ENCODE assay signal across 14 mouse cellular contexts in genomic region chr10:4482355-4482754, GRCm38 (mm10). TPM values are rescaled to one million over a fixed set of nuclear protein-coding genes. Genes with fewer than 3 reads are reported as not detected.
DNase-seq lines count a peak whose midpoint lies in the region; ATAC-seq lines count a peak whose summit lies in the region.
"Had no signal": no experiment of that assay in that cellular context is flagged by ENCODE, and none has a peak within 500 bp of the region (broad histone marks: within the 10 kb centered on the region; RNA-seq: fewer than 3 reads in every experiment).

Gene Ccdc170 (plus strand): TSS chr10:4482502.

- H3K9me3 ChIP-seq in kidney, embryonic 15.5 days (replicated peaks) = no peaks in the 10 kb centered on the region
- no peaks in the 10 kb centered on the region for H3K9me3 ChIP-seq in intestine, embryonic 16.5 days (ENCODE audit: control insufficient read depth, low read length)
- H3K9me3 ChIP-seq: forebrain, embryonic 15.5 days had no signal

- DNase-seq in kidney, adult 9 months = no peak
- peak; percentile 38 for DNase-seq in MN1 (ENCODE audit: low spot score)
- DNase-seq in gastrocnemius, postnatal 14 days = peak; percentile 32
- DNase-seq in ovary, postnatal 14 days (ENCODE audit: low spot score) = peak; percentile 15
- DNase-seq in thymus, postnatal 10 days (ENCODE audit: low spot score in 2 of 2) = no peak
- no peak for DNase-seq in cerebellum, postnatal 36 days
- DNase-seq: right cerebral cortex, adult 18-20 months; thymus, adult 18-20 months had no signal

- WGBS in kidney, embryonic 15.5 days = 43% methylated on average over 11 of the region's 11 CpGs
- 33% methylated on average over 11 of the region's 11 CpGs for WGBS in intestine, embryonic 16.5 days

- H3K4me1 ChIP-seq in kidney, embryonic 15.5 days = 0 out of 2 replicates have a peak, but pooled peaks cover 7% of the 10 kb centered on the region
- H3K4me1 ChIP-seq in intestine, embryonic 16.5 days (ENCODE audit: control insufficient read depth, insufficient read depth, low read length) = 0 out of 2 replicates have a peak, but pooled peaks cover 6% of the 10 kb centered on the region
- H3K4me1 ChIP-seq: forebrain, embryonic 15.5 days had no signal

- H3K36me3 ChIP-seq in kidney, embryonic 15.5 days = no peaks in the 10 kb centered on the region
- no peaks in the 10 kb centered on the region for H3K36me3 ChIP-seq in intestine, embryonic 16.5 days (ENCODE audit: control insufficient read depth, insufficient read depth, low read length)
- H3K36me3 ChIP-seq: forebrain, embryonic 15.5 days had no signal

- H3K4me3 ChIP-seq in kidney, embryonic 15.5 days (replicated peaks) = no peak within 1 kb of the TSS
- no peak within 1 kb of the TSS for H3K4me3 ChIP-seq in intestine, embryonic 16.5 days (ENCODE audit: low read length)
- H3K4me3 ChIP-seq: forebrain, embryonic 15.5 days had no signal

- no peak within 1 kb of the TSS for H3K27ac ChIP-seq in kidney, embryonic 15.5 days
- no peak within 1 kb of the TSS for H3K27ac ChIP-seq in intestine, embryonic 16.5 days (ENCODE audit: low read length)
- H3K27ac ChIP-seq: forebrain, embryonic 15.5 days had no signal

- H3K4me2 ChIP-seq in kidney, embryonic 15.5 days = 0 out of 2 replicates have a peak within 1 kb of the TSS, but pooled peaks have one; percentile 12
- H3K4me2 ChIP-seq in intestine, embryonic 16.5 days (ENCODE audit: low read depth, low read length) = no peak within 1 kb of the TSS
- H3K4me2 ChIP-seq: forebrain, embryonic 15.5 days; liver, embryonic 11.5 days had no signal

- ATAC-seq in kidney, embryonic 15.5 days (replicated peaks; ENCODE audit: low FRiP score) = peak; percentile 56; the same call in 1 of the 2 replicates
- no peak for ATAC-seq in intestine, embryonic 16.5 days
- ATAC-seq: forebrain, embryonic 15.5 days had no signal

- H3K9ac ChIP-seq in kidney, embryonic 15.5 days = no peak within 1 kb of the TSS
- H3K9ac ChIP-seq in intestine, embryonic 16.5 days (ENCODE audit: low read depth, low read length) = no peak within 1 kb of the TSS
- H3K9ac ChIP-seq: forebrain, embryonic 15.5 days had no signal

- no peaks in the 10 kb centered on the region for H3K27me3 ChIP-seq in kidney, embryonic 15.5 days
- no peaks in the 10 kb centered on the region for H3K27me3 ChIP-seq in intestine, embryonic 16.5 days (replicated peaks; ENCODE audit: control insufficient read depth, insufficient read depth, low read length)
- H3K27me3 ChIP-seq: CH12.LX; forebrain, embryonic 15.5 days had no signal

- intact Hi-C loops in gastrocnemius, postnatal 14 days (cut with DNase I; ENCODE audit: low total_unique reads) = no loop called here

RNA-seq across cellular contexts. Expression of gene Ccdc170, which starts in this region (rescaled TPM):
- polyA plus RNA-seq in kidney, embryonic 15.5 days (2015; fragmentation: Nextera tagmentation; extraction: Ambion mirVana) = 1.5 and 1.8 TPM in 2 replicates
- under 1 TPM; 0.44 to 0.47 TPM for total RNA-seq in gastrocnemius, postnatal 14 days (2021)
- not detected in 2 replicates for polyA plus RNA-seq in intestine, embryonic 16.5 days (2015; fragmentation: Nextera tagmentation; extraction: Ambion mirVana)
- total RNA-seq: CH12.LX; hematopoietic stem cell, adult 5-6 weeks had no signal
- polyA plus RNA-seq: liver, embryonic 11.5 days had no signal

Comparison
In these comparisons a context has a peak if more than half of its experiments do, and no peak if none do; other contexts are left out.
1. Peak in DNase-seq in gastrocnemius, postnatal 14 days; RNA of the gene not detected or under 1 TPM.
2. DNase-seq: peak in MN1 (single experiment) and ovary, postnatal 14 days (single experiment); none in kidney, adult 9 months (single experiment), thymus, postnatal 10 days (0 of 2) and cerebellum, postnatal 36 days (0 of 2).